Mouse (Mus musculus): ENCODE data around the gene Sphk2.

The Sphk2 gene

GRCm38 (mm10) chr7:45717918-45718297 lies at the start of gene Sphk2:
Sphk2 (minus strand) TSS chr7:45718002.
- DNase-seq (ENCODE audit: low read depth, low spot score) = peak; percentile 99
- H3K36me3 ChIP-seq (ENCODE audit: control insufficient read depth, insufficient read depth, low read length, poor library complexity, severe bottlenecking) = peaks cover 11% of the 10 kb centered on the region
- H3K27me3 ChIP-seq (ENCODE audit: control insufficient read depth, insufficient read depth, low read length, poor library complexity, severe bottlenecking) = no peaks in the 10 kb centered on the region

GRCm38 (mm10) chr7:45767500-45767899 lies 49.7 kb upstream of the Sphk2 start:
- Histone ChIP-seq H3K27me3 (ENCODE audit: control insufficient read depth, insufficient read depth, low read length, poor library complexity, severe bottlenecking) (no peaks in the 10 kb centered on the region), H3K36me3 (ENCODE audit: control insufficient read depth, insufficient read depth, low read length, poor library complexity, severe bottlenecking) (no peaks in the 10 kb centered on the region)
- DNase-seq (ENCODE audit: low read depth, low spot score) = no peak

- no peaks in the 10 kb centered on the region for H3K36me3 ChIP-seq (ENCODE audit: control insufficient read depth, insufficient read depth, low read length, poor library complexity, severe bottlenecking)
- H3K27me3 ChIP-seq (ENCODE audit: control insufficient read depth, insufficient read depth, low read length, poor library complexity, severe bottlenecking) = no peaks in the 10 kb centered on the region
- DNase-seq (ENCODE audit: low read depth, low spot score) = no peak
These were observed 49.0 kb upstream of the Sphk2 start for GRCm38 (mm10) chr7:45766764-45767163.

DNA sequence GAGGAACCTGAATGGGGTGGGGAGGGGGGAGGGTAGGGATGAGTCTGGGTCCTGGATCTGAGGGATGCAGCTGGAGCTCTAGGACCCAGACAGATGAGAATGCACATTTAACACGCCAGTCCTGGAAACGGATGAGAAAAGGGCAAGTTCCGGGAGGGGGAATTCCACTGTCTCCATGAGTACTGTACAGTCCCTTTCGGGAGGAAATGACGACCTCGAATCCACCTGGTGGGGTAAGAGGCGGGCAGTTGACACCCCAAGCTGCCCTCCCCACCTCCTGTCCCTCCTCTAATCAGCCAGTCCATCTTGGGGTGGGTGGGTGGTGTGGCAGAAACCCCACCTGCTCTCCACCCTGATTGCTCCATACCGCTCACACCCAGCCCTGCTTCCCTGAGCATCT lies 48.2 kb upstream of the Sphk2 start:
- Histone ChIP-seq H3K36me3 (ENCODE audit: control insufficient read depth, insufficient read depth, low read length, poor library complexity, severe bottlenecking) (no peaks in the 10 kb centered on the region), H3K27me3 (ENCODE audit: control insufficient read depth, insufficient read depth, low read length, poor library complexity, severe bottlenecking) (no peaks in the 10 kb centered on the region)
- no peak for DNase-seq (ENCODE audit: low read depth, low spot score)

- Histone ChIP-seq H3K27me3 (ENCODE audit: control insufficient read depth, insufficient read depth, low read length, poor library complexity, severe bottlenecking) (no peaks in the 10 kb centered on the region), H3K36me3 (ENCODE audit: control insufficient read depth, insufficient read depth, low read length, poor library complexity, severe bottlenecking) (no peaks in the 10 kb centered on the region)
- no peak for DNase-seq (ENCODE audit: low read depth, low spot score)
These were observed 42.3 kb upstream of the Sphk2 start for GRCm38 (mm10) chr7:45760151-45760550.

DNA sequence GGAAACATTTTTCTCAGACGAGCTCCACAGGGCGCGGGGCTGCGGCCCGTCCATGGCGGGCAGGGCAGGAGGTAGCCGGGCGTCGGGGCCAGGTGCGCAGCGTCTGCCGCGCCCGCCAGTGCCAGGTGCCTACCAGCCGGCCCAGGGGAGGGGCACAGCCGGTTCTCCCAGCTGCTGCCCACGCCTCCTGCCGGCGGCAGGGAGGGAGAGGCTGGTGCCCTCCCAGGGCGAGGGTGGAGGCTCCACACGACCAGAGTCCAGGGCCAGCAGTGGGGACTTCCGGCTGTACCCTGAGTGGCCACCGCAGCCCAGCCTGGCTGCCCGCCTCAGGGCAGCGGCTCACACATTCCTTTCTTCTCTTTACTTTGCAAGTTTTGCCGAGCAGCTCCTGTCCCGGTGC lies 41.6 kb upstream of the Sphk2 start:
- Histone ChIP-seq H3K27me3 (ENCODE audit: control insufficient read depth, insufficient read depth, low read length, poor library complexity, severe bottlenecking) (no peaks in the 10 kb centered on the region), H3K36me3 (ENCODE audit: control insufficient read depth, insufficient read depth, low read length, poor library complexity, severe bottlenecking) (no peaks in the 10 kb centered on the region)
- DNase-seq (ENCODE audit: low read depth, low spot score) = no peak

GRCm38 (mm10) chr7:45755703-45756102 lies 37.9 kb upstream of the Sphk2 start:
- no peak for DNase-seq (ENCODE audit: low read depth, low spot score)
- Histone ChIP-seq H3K27me3 (ENCODE audit: control insufficient read depth, insufficient read depth, low read length, poor library complexity, severe bottlenecking) (no peaks in the 10 kb centered on the region), H3K36me3 (ENCODE audit: control insufficient read depth, insufficient read depth, low read length, poor library complexity, severe bottlenecking) (no peaks in the 10 kb centered on the region)

GRCm38 (mm10) chr7:45750162-45750561 lies 32.4 kb upstream of the Sphk2 start:
- H3K36me3 ChIP-seq (ENCODE audit: control insufficient read depth, insufficient read depth, low read length, poor library complexity, severe bottlenecking) = no peaks in the 10 kb centered on the region
- no peaks in the 10 kb centered on the region for H3K27me3 ChIP-seq (ENCODE audit: control insufficient read depth, insufficient read depth, low read length, poor library complexity, severe bottlenecking)
- DNase-seq (ENCODE audit: low read depth, low spot score) = no peak

- no peak for DNase-seq (ENCODE audit: low read depth, low spot score)
- Histone ChIP-seq H3K27me3 (ENCODE audit: control insufficient read depth, insufficient read depth, low read length, poor library complexity, severe bottlenecking) (no peaks in the 10 kb centered on the region), H3K36me3 (ENCODE audit: control insufficient read depth, insufficient read depth, low read length, poor library complexity, severe bottlenecking) (no peaks in the 10 kb centered on the region)
These were observed 31.6 kb upstream of the Sphk2 start for GRCm38 (mm10) chr7:45749401-45749800.

- no peaks in the 10 kb centered on the region for H3K27me3 ChIP-seq (ENCODE audit: control insufficient read depth, insufficient read depth, low read length, poor library complexity, severe bottlenecking)
- DNase-seq (ENCODE audit: low read depth, low spot score) = no peak
- H3K36me3 ChIP-seq (ENCODE audit: control insufficient read depth, insufficient read depth, low read length, poor library complexity, severe bottlenecking) = no peaks in the 10 kb centered on the region
These were observed 30.3 kb upstream of the Sphk2 start for GRCm38 (mm10) chr7:45748110-45748509.

DNA sequence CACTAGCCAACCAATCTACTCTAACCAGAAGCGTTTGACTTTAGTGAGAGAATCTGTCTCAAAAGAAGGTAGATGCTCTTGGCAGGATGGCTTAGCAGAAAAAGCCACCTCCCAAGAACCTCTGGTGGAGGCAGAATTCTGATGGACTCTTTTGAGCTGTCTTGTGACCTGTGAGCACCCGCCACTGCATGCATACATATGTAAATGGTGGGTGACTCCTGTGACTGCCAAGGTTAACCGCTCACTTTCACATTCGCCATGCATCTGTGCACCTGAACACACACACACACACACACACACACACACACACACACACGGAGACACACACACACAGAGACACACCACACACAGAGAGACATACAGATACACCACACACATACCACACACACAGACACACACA lies 29.6 kb upstream of the Sphk2 start:
- Histone ChIP-seq H3K27me3 (ENCODE audit: control insufficient read depth, insufficient read depth, low read length, poor library complexity, severe bottlenecking) (no peaks in the 10 kb centered on the region), H3K36me3 (ENCODE audit: control insufficient read depth, insufficient read depth, low read length, poor library complexity, severe bottlenecking) (no peaks in the 10 kb centered on the region)
- no peak for DNase-seq (ENCODE audit: low read depth, low spot score)

DNA sequence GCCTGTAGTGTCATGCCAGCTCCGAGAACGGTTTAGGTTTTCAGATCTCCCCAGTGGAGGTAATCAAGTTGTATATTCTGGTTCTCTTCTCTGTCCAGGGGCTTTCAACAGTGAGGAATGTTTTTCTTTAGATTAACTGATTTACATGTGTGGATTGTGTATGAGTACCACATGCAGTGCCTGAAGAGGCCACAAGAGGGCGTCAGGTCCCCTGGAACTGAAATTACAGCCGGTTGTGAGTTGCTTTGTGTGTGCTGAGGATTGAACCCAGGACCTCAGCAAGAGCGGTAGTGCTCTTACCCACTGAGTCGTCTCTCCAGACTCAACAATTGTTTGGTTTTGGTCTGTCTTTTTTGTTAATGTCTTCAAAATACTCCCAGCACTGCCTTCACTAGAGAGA lies 28.7 kb upstream of the Sphk2 start:
- DNase-seq (ENCODE audit: low read depth, low spot score) = peak; percentile 43
- no peaks in the 10 kb centered on the region for H3K36me3 ChIP-seq (ENCODE audit: control insufficient read depth, insufficient read depth, low read length, poor library complexity, severe bottlenecking)
- H3K27me3 ChIP-seq (ENCODE audit: control insufficient read depth, insufficient read depth, low read length, poor library complexity, severe bottlenecking) = no peaks in the 10 kb centered on the region

DNA sequence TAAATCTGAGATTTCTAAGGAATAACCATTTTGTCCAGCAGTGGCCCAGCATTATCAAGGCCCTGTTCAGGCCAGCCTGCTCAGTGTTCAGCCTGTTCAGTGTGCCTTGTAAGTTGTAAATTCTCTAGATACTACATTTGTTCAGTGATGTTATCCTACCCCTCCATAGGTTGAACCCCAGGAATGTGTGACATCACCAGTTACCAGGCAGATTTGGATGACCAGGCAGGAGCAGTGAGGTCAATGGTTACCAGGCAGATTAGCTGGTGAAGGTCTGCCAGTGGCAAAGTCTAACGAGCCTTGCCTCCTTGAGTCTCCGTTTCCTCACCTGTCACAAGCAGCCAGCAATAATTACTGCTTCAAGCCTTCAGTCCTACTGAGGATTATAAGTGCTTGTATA lies 26.6 kb upstream of the Sphk2 start:
- Histone ChIP-seq H3K27me3 (ENCODE audit: control insufficient read depth, insufficient read depth, low read length, poor library complexity, severe bottlenecking) (no peaks in the 10 kb centered on the region), H3K36me3 (ENCODE audit: control insufficient read depth, insufficient read depth, low read length, poor library complexity, severe bottlenecking) (no peaks in the 10 kb centered on the region)
- DNase-seq (ENCODE audit: low read depth, low spot score) = peak; percentile 79

DNA sequence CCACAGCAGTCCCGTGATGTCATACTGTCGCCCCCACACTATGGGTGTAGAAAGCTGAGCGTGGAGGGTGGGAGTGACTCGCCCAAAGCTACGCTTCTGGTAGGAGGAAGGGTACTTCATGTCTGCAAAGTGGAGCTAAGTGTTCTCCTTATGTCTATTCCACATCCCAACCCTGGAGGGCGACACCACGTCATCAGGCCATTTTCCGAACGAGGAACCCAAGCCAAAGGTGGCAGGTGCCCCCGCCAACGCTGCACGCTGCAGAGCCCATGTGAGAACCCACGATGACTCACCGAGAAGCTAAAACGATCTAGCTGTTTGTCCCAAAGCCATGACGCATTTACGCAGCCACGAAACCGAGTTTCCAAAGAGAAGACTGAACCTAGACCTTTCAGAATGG lies 24.5 kb upstream of the Sphk2 start:
- Histone ChIP-seq H3K27me3 (ENCODE audit: control insufficient read depth, insufficient read depth, low read length, poor library complexity, severe bottlenecking) (no peaks in the 10 kb centered on the region), H3K36me3 (ENCODE audit: control insufficient read depth, insufficient read depth, low read length, poor library complexity, severe bottlenecking) (no peaks in the 10 kb centered on the region)
- peak; percentile 70 for DNase-seq (ENCODE audit: low read depth, low spot score)

DNA sequence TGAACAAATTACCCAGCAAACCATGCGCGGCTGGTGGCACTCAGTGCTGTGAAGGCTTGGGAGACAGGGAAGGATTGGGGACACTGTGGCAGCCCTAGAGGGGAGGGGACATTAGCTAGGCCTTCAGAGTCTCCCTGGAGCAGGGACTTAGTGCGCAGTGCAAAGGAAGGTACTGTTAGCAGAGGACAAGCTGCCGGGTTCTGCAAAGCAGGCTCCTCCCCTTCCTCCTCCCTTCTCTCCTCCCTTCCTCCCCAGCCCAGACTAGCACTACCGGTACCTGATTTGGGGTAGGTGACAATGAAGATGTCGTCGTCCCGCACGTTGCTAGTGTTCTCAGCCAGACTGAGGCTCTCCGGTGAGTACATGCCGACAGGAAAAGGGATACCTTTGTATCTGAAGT lies 24.0 kb upstream of the Sphk2 start:
- peak; percentile 80 for DNase-seq (ENCODE audit: low read depth, low spot score)
- H3K36me3 ChIP-seq (ENCODE audit: control insufficient read depth, insufficient read depth, low read length, poor library complexity, severe bottlenecking) = no peaks in the 10 kb centered on the region
- H3K27me3 ChIP-seq (ENCODE audit: control insufficient read depth, insufficient read depth, low read length, poor library complexity, severe bottlenecking) = no peaks in the 10 kb centered on the region

DNA sequence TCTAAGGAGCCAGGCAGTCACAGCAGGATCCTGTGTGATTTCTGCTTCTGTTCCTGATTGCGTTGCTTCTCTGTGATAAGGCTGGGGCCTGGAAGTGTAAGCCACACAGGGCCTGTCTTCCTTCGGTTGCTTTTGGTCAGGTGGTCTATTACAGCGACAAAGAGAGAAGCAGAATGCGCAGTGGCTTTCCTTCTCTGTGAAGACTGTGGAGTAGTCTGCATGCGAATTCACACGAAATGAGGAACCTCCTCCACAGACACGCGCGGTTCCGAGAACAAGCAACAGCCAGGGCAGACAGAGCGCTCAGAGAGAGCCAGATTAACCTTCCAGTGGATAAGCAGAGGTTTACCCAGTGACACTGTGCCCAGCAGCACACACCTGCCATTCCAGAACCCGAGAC lies 23.5 kb upstream of the Sphk2 start:
- DNase-seq (ENCODE audit: low read depth, low spot score) = peak; percentile 45
- Histone ChIP-seq H3K27me3 (ENCODE audit: control insufficient read depth, insufficient read depth, low read length, poor library complexity, severe bottlenecking) (no peaks in the 10 kb centered on the region), H3K36me3 (ENCODE audit: control insufficient read depth, insufficient read depth, low read length, poor library complexity, severe bottlenecking) (no peaks in the 10 kb centered on the region)
